Mouse (Mus musculus) heart, postnatal 10 days (tissue): ENCODE measurements around the gene Rad51c. TPM values are rescaled to one million over a fixed set of nuclear protein-coding genes. Genes with fewer than 3 reads are reported as not detected.
"Not testable (repeated sequence)": the region's sequence is repeated elsewhere in the genome, so short reads cannot be mapped to it uniquely, and the experiment has no call there.

ENCODE experiments used
- DNase-seq, 2 experiments: peaks; one replicate each; pipeline ENCODE4 v3.0.0; 2021
- intact Hi-C: fragments of 180-260 bp; cut with DNase I; formaldehyde crosslinking; loops from one replicate; pipeline ENCODE4 v1.15.1; 2025
- total RNA-seq, 2 experiments: library from RNA; stranded (reverse); gene quantifications; 2 replicates each; pipeline ENCODE4 v1.2.3; 2021

The Rad51c gene
- total RNA-seq, 2 experiments from 2014 or later: 3.7 to 4.4 TPM

GRCm38 (mm10) chr11:87432933-87433669 lies 28.3 kb upstream of the Rad51c start:
- intact Hi-C loops: no loop called here
- DNase-seq: no peak

- intact Hi-C loops: no loop called here
Observed at GRCm38 (mm10) chr11:87432447-87432846, 27.7 kb upstream of the Rad51c start.

DNA sequence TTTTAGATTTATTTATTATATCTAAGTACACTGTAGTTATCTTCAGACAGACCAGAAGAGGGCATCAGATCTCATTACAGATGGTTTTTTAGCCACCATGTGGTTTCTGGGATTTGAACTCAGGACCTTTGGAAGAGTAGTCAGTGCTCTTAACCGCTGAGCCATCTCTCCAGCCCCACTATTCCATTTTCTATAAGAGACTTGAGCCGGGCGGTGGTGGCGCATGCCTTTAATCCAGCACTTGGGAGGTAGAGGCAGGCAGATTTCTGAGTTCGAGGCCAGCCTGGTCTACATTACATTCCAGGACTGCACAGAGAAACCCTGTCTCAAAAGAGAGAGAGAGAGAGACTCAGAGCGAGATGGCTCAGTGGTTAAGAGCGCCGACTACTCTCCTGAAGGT lies 27.1 kb upstream of the Rad51c start:
- intact Hi-C loops, DNase-seq: not testable (repeated sequence)

More at GRCm38 (mm10) chr11:87432447-87432846, 27.7 kb upstream of the Rad51c start:
- no peak for DNase-seq

DNA sequence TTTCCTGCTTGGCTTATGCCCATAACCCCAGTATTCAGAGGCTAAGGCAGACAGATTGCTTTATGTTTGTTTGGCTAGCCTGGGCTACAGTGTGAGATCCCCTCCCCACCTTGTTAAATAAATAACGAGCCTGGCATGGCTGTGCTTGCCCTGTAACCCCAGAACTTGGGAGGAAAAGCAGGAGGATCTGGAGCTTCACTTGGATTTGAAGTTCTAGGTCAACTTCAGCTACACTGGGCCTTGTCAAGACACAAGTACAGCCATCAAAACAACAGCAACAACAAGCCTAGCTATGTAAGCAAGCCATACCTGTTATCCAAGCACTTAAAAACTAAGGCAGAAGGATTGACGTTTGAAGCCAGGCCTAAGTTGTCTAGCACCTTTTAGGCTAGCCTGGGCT lies 25.6 kb upstream of the Rad51c start:
- intact Hi-C loops: no loop called here

DNA sequence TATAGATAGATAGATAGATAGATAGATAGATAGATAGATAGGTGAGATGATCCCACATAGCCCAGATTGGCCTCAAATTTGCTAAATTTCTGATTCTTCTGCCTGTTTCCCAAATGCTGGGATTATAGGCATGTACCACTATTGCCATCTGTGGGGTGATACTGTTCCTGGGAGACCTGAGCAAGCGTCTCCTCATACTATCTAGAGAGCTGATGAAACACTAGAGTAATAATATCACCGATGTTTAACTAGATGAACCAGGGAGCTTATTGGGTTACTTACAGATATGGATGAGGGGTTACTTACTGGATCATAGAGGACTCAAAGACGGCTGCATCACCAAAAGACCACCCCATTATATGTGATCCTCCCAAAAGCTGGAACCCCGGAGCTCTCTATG lies 24.6 kb upstream of the Rad51c start:
- no peak for DNase-seq
- intact Hi-C loops: no loop called here

More for the DNA sequence above, 25.6 kb upstream of the Rad51c start:
- DNase-seq: no peak

- intact Hi-C loops: no loop called here
- no peak for DNase-seq
Observed at GRCm38 (mm10) chr11:87428051-87428673, 23.4 kb upstream of the Rad51c start.

- intact Hi-C loops: loop anchor here (2.0 kb wide), 2 partner anchors 15 to 77 kb away; no protein-coding TSS in a partner anchor
- no peak for DNase-seq
Observed at GRCm38 (mm10) chr11:87427273-87428050, 22.7 kb upstream of the Rad51c start.

- intact Hi-C loops: loop anchor here (2.0 kb wide), 2 partner anchors 16 to 78 kb away; no protein-coding TSS in a partner anchor
Observed at GRCm38 (mm10) chr11:87426450-87427250, 21.9 kb upstream of the Rad51c start.

DNA sequence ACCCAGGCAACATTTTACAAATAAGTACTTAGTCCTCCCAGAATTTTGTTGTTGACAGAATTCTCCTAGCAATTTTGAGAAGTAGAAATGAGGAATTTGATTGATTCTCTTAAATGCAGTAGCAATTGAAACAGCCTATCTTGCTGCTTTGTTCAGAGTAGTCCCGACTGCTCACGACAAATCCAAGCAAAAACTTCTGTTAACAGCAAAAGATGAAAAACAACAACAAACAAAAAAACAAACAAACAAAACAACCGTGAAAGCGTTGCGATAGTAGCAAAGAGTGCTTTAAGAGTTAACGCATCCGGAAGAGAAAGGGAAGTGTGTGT lies 21.3 kb upstream of the Rad51c start:
- intact Hi-C loops: loop anchor here (2.0 kb wide), 2 partner anchors 17 to 79 kb away; no protein-coding TSS in a partner anchor
- no peak for DNase-seq

More at GRCm38 (mm10) chr11:87426450-87427250, 21.9 kb upstream of the Rad51c start:
- DNase-seq: peak; percentile 89 to 92

DNA sequence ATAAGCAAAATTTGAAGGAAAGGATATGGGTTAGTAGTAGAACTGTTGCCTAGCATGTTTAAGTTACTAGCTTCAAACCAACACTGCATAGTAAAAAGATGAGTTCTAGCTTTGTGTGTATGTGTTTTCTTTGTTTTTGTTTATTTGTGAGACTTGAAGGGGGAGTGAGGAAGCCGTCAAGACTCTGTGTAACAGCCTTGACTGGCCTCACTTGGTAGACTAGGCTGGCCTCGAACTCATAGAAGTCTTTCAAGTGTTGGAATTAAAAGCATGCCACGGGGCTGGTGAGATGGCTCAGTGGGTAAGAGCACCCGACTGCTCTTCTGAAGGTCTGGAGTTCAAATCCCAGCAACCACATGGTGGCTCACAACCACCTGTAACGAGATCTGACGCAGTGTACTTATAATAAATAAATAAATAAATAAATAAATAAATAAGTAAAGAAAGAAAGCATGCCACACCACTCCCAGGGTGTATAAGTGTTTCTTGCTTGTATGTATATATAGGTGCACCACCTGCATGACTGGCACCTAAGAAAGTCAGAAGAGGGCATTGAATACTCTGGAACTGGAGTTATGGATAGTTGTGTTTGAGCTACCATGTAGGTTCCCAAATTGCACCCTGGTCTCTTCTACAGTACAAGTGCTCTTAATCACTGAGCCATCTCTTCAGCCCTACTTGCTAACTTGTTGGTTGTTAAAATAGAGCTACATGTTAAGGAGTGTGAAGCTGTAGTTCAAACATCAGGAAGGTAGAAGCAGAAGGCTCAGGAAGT lies 19.0 kb upstream of the Rad51c start:
- intact Hi-C loops: loop anchor here (2.0 kb wide), 1 partner anchor 47 kb away; no protein-coding TSS in a partner anchor

GRCm38 (mm10) chr11:87422511-87423340 lies 18.0 kb upstream of the Rad51c start:
- peak; percentile 90 to 91 for DNase-seq
- intact Hi-C loops: loop anchor here (2.0 kb wide), 1 partner anchor 48 kb away; no protein-coding TSS in a partner anchor

More for the DNA sequence above, 19.0 kb upstream of the Rad51c start:
- DNase-seq: no peak

- DNase-seq: peak; percentile 24 to 41
- intact Hi-C loops: loop anchor here (2.0 kb wide), 2 partner anchors 17 to 49 kb away; partner anchors contain the start of genes Rad51c and Tex14
Observed at GRCm38 (mm10) chr11:87421760-87422201, 17.0 kb upstream of the Rad51c start.

GRCm38 (mm10) chr11:87420861-87421260 lies 16.1 kb upstream of the Rad51c start:
- intact Hi-C loops: loop anchor here (2.0 kb wide), 1 partner anchor 16 kb away; the partner anchor contains the start of genes Rad51c and Tex14

GRCm38 (mm10) chr11:87416120-87416519 lies 11.4 kb upstream of the Rad51c start:
- no peak for DNase-seq
- intact Hi-C loops: no loop called here

More at GRCm38 (mm10) chr11:87420861-87421260, 16.1 kb upstream of the Rad51c start:
- DNase-seq: no peak

DNA sequence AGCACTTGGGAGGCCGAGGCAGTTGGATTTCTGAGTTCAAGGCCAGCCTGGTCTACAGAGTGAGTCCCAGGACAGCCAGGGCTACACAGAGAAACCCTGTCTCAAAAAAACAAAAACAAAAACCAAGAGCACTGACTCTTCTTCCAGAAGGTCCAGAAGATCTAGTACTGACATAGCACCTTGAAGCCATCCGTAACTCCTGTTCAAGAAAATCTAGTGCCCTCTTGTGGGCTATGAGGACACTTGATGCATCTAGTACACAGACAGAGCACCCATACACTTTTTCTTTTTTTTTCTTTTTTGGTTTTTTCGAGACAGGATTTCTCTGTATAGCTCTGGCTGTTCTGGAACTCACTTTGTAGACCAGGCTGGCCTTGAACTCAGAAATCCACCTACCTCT lies 8.7 kb upstream of the Rad51c start:
- intact Hi-C loops: not testable (repeated sequence)

GRCm38 (mm10) chr11:87404111-87404853 lies 472 bp downstream of the Rad51c start:
- peak; percentile 97 for DNase-seq
- intact Hi-C loops: loop anchor here (2.0 kb wide), 1 partner anchor 17 kb away; no protein-coding TSS in a partner anchor

More for the DNA sequence above, 8.7 kb upstream of the Rad51c start:
- not testable (repeated sequence) for DNase-seq

DNA sequence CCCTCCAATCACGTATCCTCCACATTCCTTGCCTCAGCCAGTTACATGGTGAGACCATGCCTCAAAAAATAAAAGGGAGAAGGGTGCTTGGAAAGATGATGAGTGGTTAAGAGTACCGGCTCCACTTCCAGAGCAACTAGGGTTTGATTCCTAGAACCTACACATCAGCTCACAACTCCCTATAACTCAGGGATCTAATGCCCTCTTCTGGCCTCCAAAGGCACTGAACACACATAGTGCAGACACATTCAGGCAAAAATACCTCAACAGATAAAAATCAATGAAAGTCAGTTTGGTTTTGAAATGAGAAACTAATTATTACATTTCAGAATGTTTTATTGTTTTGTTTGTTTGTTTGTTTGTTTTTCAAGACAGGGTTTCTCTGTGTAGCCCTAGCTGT lies 6.4 kb downstream of the Rad51c start:
- intact Hi-C loops: no loop called here
- no peak for DNase-seq
